Mouse (Mus musculus) hindbrain, postnatal 0 days (tissue): ENCODE measurements around the gene Dnah10. TPM values are rescaled to one million over a fixed set of nuclear protein-coding genes. Genes with fewer than 3 reads are reported as not detected.

Experiments used
- ATAC-seq: fragments of 200-750 bp; cut with Nextera tagmentation; 2 replicates; pipeline ENCODE4 v1.8.0; 2017; ENCODE audit warnings: mild to moderate bottlenecking, moderate TSS enrichment, moderate library complexity
- DNase-seq: peaks from one replicate; pipeline ENCODE4 v3.0.0-alpha.2; 2015; ENCODE audit warnings: low spot score
- H3K27ac ChIP-seq: fragments of 300-500 bp; sonication (generic); 2 replicates; pipeline ENCODE4 v1.5.1; 2014; ENCODE audit warnings: mild to moderate bottlenecking
- H3K27me3 ChIP-seq: fragments of 300-500 bp; sonication (generic); 2 replicates; pipeline ENCODE4 v1.6.1; 2014; ENCODE audit warnings: low read length, mixed read lengths; ENCODE audit not compliant: insufficient read depth
- H3K36me3 ChIP-seq: fragments of 300-500 bp; sonication (generic); 2 replicates; pipeline ENCODE4 v1.6.1; 2014; ENCODE audit warnings: low read length, mixed read lengths; ENCODE audit not compliant: insufficient read depth
- H3K4me1 ChIP-seq: fragments of 300-500 bp; sonication (generic); 2 replicates; pipeline ENCODE4 v1.6.1; 2014; ENCODE audit warnings: antibody characterized with exemption, low read length, mixed read lengths; ENCODE audit not compliant: insufficient read depth
- H3K4me2 ChIP-seq: fragments of 300-500 bp; sonication (generic); 2 replicates; pipeline ENCODE4 v1.6.1; 2014; ENCODE audit warnings: low read depth, mild to moderate bottlenecking, low read length, moderate library complexity, mixed read lengths
- H3K4me3 ChIP-seq: fragments of 300-500 bp; sonication (generic); 2 replicates; pipeline ENCODE4 v1.5.1; 2014; ENCODE audit warnings: low read length
- H3K9ac ChIP-seq: fragments of 300-500 bp; sonication (generic); replicated peaks from 2 replicates; pipeline ENCODE4 v1.6.1; 2014; ENCODE audit warnings: mild to moderate bottlenecking, low read length, moderate library complexity, mixed read lengths
- H3K9me3 ChIP-seq: fragments of 300-500 bp; sonication (generic); 2 replicates; pipeline ENCODE4 v1.6.1; 2016; ENCODE audit warnings: low read length, mixed read lengths
- CTCF ChIP-seq: IDR thresholded peaks from 2 replicates; pipeline ENCODE4 v1.5.1; 2016; ENCODE audit warnings: antibody characterized with exemption, control low read depth, low read depth
- WGBS: fragments of 180-500 bp; shearing (Covaris S2); extraction: QIAGEN DNeasy Blood & Tissue Kit; methylation state at CpG from one replicate; pipeline ENCODE4 v1.1.7; 2014; 5-methylcytosine and 5-hydroxymethylcytosine counted together
- polyA plus RNA-seq: library from polyadenylated mRNA; unstranded; fragments of >200 nt; fragmentation: Nextera tagmentation; extraction: Ambion mirVana; gene quantifications from 2 replicates; pipeline ENCODE4 v1.2.1, GENCODE M21; 2015
- total RNA-seq: library from RNA; depleted of rRNA; stranded (reverse); fragments of >200 nt; gene quantifications from 2 replicates; pipeline ENCODE4 v1.2.3, GENCODE M21; 2014

The Dnah10 gene
- total and polyA plus RNA-seq, 2 experiments from 2014 or later = 0.31 to 3.0 TPM

DNA sequence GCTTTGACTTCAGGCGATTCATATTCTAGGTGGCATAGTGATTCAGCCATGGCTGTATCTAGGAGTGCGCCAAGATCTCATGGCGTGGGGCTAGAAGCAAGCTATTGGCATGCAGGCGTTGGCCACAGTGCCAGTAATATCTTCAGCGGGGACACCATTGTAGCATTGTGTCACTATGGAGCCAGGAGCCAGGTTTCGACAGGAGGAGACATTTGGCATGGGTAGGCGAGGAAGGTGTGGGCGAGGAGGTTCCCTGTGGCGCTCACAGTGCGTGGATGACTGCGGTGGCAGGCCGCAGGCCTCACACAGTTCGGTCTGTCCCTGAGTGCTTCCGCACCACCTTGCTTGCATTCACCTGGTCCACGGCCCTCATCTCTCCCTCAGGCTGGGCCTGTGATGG is 110.3 kb downstream of the Dnah10 start:
- Histone ChIP-seq H3K9ac (no peak overlapping the region), H3K36me3 (peaks cover 34% of the 10 kb centered on the region; the same call in 1 of the 2 replicates), H3K4me3 (no peak overlapping the region), H3K9me3 (no peaks in the 10 kb centered on the region), H3K4me2 (no peak overlapping the region), H3K27ac (no peak overlapping the region), H3K27me3 (no peaks in the 10 kb centered on the region), H3K4me1 (no peaks in the 10 kb centered on the region)
- no peak for TF ChIP-seq CTCF
- 91% methylated on average over 15 of the region's 15 CpGs for WGBS
- DNase-seq = no peak
- no peak for ATAC-seq

DNA sequence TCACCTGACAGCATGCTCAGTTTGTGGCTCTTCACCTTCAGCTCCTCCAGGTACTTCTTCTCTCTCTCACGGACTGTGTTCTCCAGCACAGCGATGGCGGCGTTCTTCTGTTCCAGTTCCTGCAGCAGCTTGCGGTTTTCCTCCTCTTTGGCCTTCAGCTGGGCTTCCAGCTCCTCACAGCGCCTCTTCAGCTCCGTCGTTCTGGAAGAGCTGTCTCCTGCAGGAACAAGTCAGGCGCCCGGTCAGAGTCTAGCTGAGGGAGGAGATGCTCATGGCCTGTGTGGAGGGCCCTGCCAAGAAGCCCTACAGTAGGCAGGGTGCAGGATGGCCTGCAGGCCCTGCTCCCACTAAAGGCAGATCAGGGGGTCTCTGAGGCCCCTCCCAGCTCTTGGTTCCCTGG is 111.2 kb downstream of the Dnah10 start:
- Histone ChIP-seq H3K9ac (no peak overlapping the region), H3K27me3 (no peaks in the 10 kb centered on the region), H3K4me3 (no peak overlapping the region), H3K36me3 (peaks cover 34% of the 10 kb centered on the region; the same call in 1 of the 2 replicates), H3K9me3 (no peaks in the 10 kb centered on the region), H3K27ac (no peak overlapping the region), H3K4me2 (no peak overlapping the region), H3K4me1 (no peaks in the 10 kb centered on the region; the same call in 1 of the 2 replicates)
- DNase-seq = no peak
- 93% methylated on average over 10 of the region's 10 CpGs for WGBS
- ATAC-seq = no peak
- TF ChIP-seq CTCF = no peak

DNA sequence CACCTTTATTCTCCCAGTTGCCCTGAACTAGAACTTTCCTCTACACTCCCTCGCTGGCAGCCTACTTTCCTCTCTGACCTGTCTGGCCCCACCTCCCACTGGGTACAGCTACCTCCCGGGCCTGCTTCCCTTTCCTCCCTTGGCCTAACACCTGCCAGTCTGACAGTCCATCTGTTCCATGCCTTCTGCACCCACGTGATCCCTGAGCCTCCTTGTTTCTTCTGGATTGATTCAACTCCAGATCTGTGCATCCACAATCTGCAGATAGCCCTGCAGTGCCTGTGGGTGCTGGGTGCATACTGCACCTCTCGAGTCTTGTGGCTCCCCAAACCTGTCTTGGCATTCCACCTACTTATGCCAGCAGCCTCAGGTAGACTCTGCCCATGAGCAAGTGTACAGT is 111.7 kb downstream of the Dnah10 start:
- H3K27me3 ChIP-seq = no peaks in the 10 kb centered on the region
- DNase-seq (no peak), ATAC-seq (no peak)
- H3K9me3 ChIP-seq = no peaks in the 10 kb centered on the region
- no peaks in the 10 kb centered on the region; the same call in 1 of the 2 replicates for H3K4me1 ChIP-seq
- H3K27ac ChIP-seq = no peak overlapping the region
- H3K36me3 ChIP-seq = peaks cover 34% of the 10 kb centered on the region; the same call in 1 of the 2 replicates
- H3K9ac ChIP-seq = no peak overlapping the region
- no peak overlapping the region for H3K4me3 ChIP-seq
- 69% methylated on average over 4 of the region's 4 CpGs for WGBS
- no peak for TF ChIP-seq CTCF
- H3K4me2 ChIP-seq = no peak overlapping the region

DNA sequence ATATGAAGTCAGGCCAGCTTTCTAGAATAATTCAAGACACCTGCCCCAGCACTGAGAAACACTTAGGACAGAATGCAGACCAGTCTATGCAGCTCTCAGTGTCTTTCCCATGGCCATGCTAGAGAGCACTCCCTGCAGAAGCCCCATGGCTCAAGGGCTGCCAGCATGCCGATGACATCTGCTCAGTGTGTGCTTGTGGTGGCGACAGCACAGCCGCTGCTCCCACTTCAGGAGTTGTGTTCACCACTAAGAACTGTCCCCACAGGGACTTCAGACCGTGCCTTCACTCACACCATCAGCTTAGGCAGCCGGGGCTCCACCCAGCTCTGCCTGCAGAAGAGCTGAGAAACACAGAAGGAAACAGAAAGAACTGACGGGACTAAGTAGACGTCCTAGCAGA is 115.3 kb downstream of the Dnah10 start:
- Histone ChIP-seq H3K4me2 (no peak overlapping the region), H3K9me3 (no peaks in the 10 kb centered on the region), H3K9ac (no peak overlapping the region), H3K27ac (peak overlapping the region; percentile 48; the same call in 1 of the 2 replicates), H3K4me1 (peaks cover 7% of the 10 kb centered on the region), H3K36me3 (peaks cover 24% of the 10 kb centered on the region; the same call in 1 of the 2 replicates), H3K4me3 (no peak overlapping the region), H3K27me3 (no peaks in the 10 kb centered on the region)
- 57% methylated on average over 7 of the region's 7 CpGs for WGBS
- 0 out of 2 replicates have a peak, but pooled peaks have one; percentile 22 for ATAC-seq
- TF ChIP-seq CTCF = no peak
- DNase-seq = no peak

DNA sequence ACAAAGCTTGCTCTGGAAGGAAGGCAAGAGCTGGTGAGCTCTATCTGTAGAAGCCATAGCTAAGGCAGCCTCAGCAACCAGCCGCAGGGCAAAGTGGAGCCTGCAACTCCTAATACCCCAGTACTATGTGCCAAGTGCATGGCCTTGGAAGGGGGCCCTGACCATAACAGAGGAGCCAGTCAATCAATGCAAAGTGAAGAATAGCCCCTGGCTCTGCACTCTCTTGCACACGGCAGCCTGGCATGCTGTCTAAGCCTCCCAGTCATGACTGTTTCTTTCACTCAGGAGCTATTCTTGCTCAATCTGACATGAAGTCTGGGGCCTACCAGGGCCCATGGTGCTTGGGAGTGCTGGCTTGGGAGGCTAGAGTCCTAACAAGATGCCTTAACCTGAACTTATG is 115.8 kb downstream of the Dnah10 start:
- peak overlapping the region; percentile 48; the same call in 1 of the 2 replicates for H3K27ac ChIP-seq
- no peaks in the 10 kb centered on the region for H3K27me3 ChIP-seq
- 40% methylated on average over 2 of the region's 2 CpGs for WGBS
- no peak overlapping the region for H3K4me3 ChIP-seq
- peaks cover 19% of the 10 kb centered on the region; the same call in 1 of the 2 replicates for H3K36me3 ChIP-seq
- no peak for TF ChIP-seq CTCF
- peak; percentile 83 for ATAC-seq
- H3K9ac ChIP-seq = no peak overlapping the region
- H3K9me3 ChIP-seq = no peaks in the 10 kb centered on the region
- peaks cover 7% of the 10 kb centered on the region for H3K4me1 ChIP-seq
- no peak overlapping the region for H3K4me2 ChIP-seq
- DNase-seq = peak; percentile 65

DNA sequence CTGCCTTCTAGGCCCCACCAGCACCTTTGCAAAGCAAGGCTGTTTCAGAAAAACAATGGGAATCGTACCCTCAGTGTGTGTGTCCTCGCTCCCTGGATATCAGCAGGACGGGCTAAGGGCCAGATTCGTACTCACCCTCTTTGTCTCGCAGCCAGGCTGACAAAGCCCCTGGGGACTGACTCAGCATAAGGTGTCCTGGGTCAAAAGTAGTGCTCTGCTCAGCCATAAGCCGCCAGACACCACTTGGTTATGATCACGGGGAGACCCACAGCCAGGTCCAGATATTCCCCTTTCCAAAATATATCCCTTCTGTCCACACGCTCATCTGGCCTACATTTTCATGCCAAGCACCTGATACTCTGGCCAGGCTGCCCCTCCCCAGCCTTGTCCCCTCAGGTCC is 118.5 kb downstream of the Dnah10 start:
- Histone ChIP-seq H3K27ac (no peak overlapping the region), H3K4me3 (no peak overlapping the region), H3K9me3 (no peaks in the 10 kb centered on the region), H3K36me3 (peaks cover 7% of the 10 kb centered on the region; the same call in 1 of the 2 replicates), H3K4me2 (no peak overlapping the region), H3K4me1 (peaks cover 7% of the 10 kb centered on the region), H3K27me3 (no peaks in the 10 kb centered on the region), H3K9ac (no peak overlapping the region)
- DNase-seq (no peak), ATAC-seq (no peak)
- WGBS = 40% methylated on average over 8 of the region's 8 CpGs
- TF ChIP-seq CTCF = no peak

DNA sequence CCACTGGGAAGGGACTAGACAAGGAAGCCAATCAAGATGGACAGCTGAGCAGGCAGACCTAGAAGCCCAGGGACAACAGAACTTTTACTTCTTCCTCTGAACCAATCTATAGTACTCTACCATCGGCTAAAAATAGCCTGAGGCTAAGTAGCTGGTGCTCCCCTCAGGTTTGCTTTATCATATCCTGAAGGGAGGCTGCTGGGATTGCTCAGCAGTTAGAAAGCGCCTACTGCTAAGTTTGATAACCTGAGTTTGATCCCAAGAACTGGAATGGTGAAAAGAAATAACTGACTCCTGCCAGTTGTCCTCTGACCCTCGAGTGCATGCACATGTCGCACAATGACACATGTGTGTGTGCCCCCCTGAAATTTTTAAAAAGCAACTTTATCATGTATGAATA is 120.0 kb downstream of the Dnah10 start:
- H3K27ac ChIP-seq = no peak overlapping the region
- no peak overlapping the region for H3K4me3 ChIP-seq
- 80% methylated on average over 4 of the region's 4 CpGs for WGBS
- no peaks in the 10 kb centered on the region for H3K9me3 ChIP-seq
- no peak overlapping the region for H3K4me2 ChIP-seq
- no peak for DNase-seq
- H3K4me1 ChIP-seq = peaks cover 7% of the 10 kb centered on the region
- H3K36me3 ChIP-seq = no peaks in the 10 kb centered on the region
- no peak for ATAC-seq
- no peaks in the 10 kb centered on the region for H3K27me3 ChIP-seq
- no peak overlapping the region for H3K9ac ChIP-seq
- no peak for TF ChIP-seq CTCF
